ENCODE assay signal across 9 mouse cellular contexts in the genomic region with DNA sequence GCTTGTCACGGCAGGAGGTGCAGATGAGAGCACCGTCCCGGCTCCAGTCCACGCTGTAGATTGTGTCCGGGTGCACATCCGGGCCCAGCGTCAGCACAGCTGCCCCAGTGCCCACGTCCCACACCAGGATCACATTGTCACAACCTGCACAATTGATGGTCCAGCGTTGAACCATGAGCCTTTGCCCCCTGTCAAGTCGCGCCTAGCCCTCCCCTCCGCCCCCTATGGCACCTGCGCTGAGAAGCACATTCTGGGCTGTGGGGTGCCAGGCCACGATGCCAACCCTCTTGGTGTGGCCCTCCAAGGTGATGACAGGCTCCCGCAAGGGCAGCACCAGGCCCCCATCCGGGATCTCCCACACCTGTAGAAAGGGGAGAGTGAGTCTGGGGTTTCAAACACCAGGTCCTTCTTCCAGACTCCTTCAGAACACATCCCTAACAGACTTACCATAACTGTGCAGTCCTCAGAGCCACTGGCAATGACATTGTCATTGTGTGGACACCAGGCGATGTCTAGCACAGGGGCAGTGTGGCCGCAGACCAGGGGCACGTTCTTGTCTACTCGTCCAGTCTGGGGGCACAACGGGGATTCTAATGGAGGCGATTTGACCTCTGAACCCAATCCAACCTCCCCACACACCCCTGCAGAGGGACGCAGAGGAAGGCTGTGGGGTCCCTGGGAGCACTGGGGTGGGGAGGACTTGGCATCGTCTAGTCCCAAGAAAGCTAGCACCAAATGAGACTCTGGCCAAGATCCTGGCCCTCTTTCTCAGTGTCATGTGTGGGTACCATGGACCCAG. TPM values are rescaled to one million over a fixed set of nuclear protein-coding genes. Genes with fewer than 3 reads are reported as not detected.
DNase-seq lines count a peak whose midpoint lies in the region; ATAC-seq and TF ChIP-seq lines count a peak whose summit lies in the region.
"Had no signal": no experiment of that assay in that cellular context is flagged by ENCODE, and none has a peak within 500 bp of the region (broad histone marks: within the 10 kb centered on the region; RNA-seq: fewer than 3 reads in every experiment).

No protein-coding gene starts in this region.

- no peak overlapping the region for H3K4me3 ChIP-seq in heart, embryonic 11.5 days (ENCODE audit: low read depth, low read length)
- H3K4me3 ChIP-seq in bone marrow macrophage, adult 2 months (ENCODE audit: insufficient read depth, low read length), result peak overlapping the region; percentile 85
- H3K4me3 ChIP-seq in hindbrain, embryonic 11.5 days (ENCODE audit: low read depth, low read length), result no peak overlapping the region
- peak overlapping the region; percentile 10; the same call in 1 of the 2 replicates for H3K4me3 ChIP-seq in midbrain, embryonic 13.5 days (replicated peaks)
- H3K4me3 ChIP-seq: erythroblast, embryonic 14.5 days had no signal

- intact Hi-C loops in left cerebral cortex, postnatal 36 days (cut with DNase I), result loop anchor here (5.0 kb wide), 3 partner anchors 61 to 96 kb away; a partner anchor contains a TSS

- H3K4me2 ChIP-seq in heart, embryonic 11.5 days, result peak overlapping the region; percentile 52
- peak overlapping the region; percentile 9 for H3K4me2 ChIP-seq in hindbrain, embryonic 11.5 days (replicated peaks; ENCODE audit: low read depth, low read length)
- H3K4me2 ChIP-seq in midbrain, embryonic 13.5 days (replicated peaks), result peak overlapping the region; percentile 30

- no peak for TF ChIP-seq POLR2A in bone marrow macrophage, adult 2 months (IDR thresholded peaks at IDR 0.05; ENCODE audit: borderline replicate concordance, low read depth, low read length)

- peaks cover 17% of the 10 kb centered on the region for H3K4me1 ChIP-seq in heart, embryonic 11.5 days (ENCODE audit: control insufficient read depth, insufficient read depth, low read length)
- peaks cover 31% of the 10 kb centered on the region for H3K4me1 ChIP-seq in bone marrow macrophage, adult 2 months (ENCODE audit: control insufficient read depth, insufficient read depth, low read length)
- peaks cover 14% of the 10 kb centered on the region for H3K4me1 ChIP-seq in hindbrain, embryonic 11.5 days (replicated peaks; ENCODE audit: control insufficient read depth, insufficient read depth, low read length)
- H3K4me1 ChIP-seq in midbrain, embryonic 13.5 days (replicated peaks), result peaks cover 61% of the 10 kb centered on the region

- H3K9ac ChIP-seq in heart, embryonic 11.5 days (ENCODE audit: low read depth, low read length), result no peak overlapping the region
- H3K9ac ChIP-seq in hindbrain, embryonic 11.5 days (ENCODE audit: low read depth, low read length), result peak overlapping the region; percentile 37; the same call in 1 of the 2 replicates
- H3K9ac ChIP-seq in midbrain, embryonic 13.5 days (replicated peaks), result peak overlapping the region; percentile 36; the same call in 1 of the 2 replicates

- 0 out of 2 replicates have a peak, but pooled peaks have one; percentile 9 for TF ChIP-seq CTCF in bone marrow macrophage, adult 2 months (IDR thresholded peaks at IDR 0.05; ENCODE audit: low read depth, low read length)

- H3K36me3 ChIP-seq in heart, embryonic 11.5 days (ENCODE audit: control insufficient read depth, insufficient read depth, low read length), result no peaks in the 10 kb centered on the region
- no peaks in the 10 kb centered on the region for H3K36me3 ChIP-seq in hindbrain, embryonic 11.5 days (ENCODE audit: control insufficient read depth, insufficient read depth, low read length)
- peaks cover 26% of the 10 kb centered on the region for H3K36me3 ChIP-seq in midbrain, embryonic 13.5 days

- H3K27me3 ChIP-seq in heart, embryonic 11.5 days (ENCODE audit: control insufficient read depth, insufficient read depth, low read length), result peaks cover 41% of the 10 kb centered on the region
- no peaks in the 10 kb centered on the region for H3K27me3 ChIP-seq in hindbrain, embryonic 11.5 days (ENCODE audit: control insufficient read depth, insufficient read depth, low read length)
- H3K27me3 ChIP-seq in midbrain, embryonic 13.5 days, result peaks cover 7% of the 10 kb centered on the region; the same call in 1 of the 2 replicates

- ATAC-seq in heart, embryonic 11.5 days (replicated peaks; ENCODE audit: insufficient number of reproducible peaks, low FRiP score, low TSS enrichment), result no peak
- ATAC-seq in hindbrain, embryonic 11.5 days (ENCODE audit: low FRiP score), result no peak
- ATAC-seq in midbrain, embryonic 13.5 days, result no peak
- ATAC-seq in granulocyte monocyte progenitor cell, adult 5-6 weeks (replicated peaks; ENCODE audit: poor library complexity, severe bottlenecking), result no peak
- no peak for ATAC-seq in megakaryocyte progenitor cell, adult 5-6 weeks (replicated peaks; ENCODE audit: poor library complexity)

- H3K9me3 ChIP-seq in heart, embryonic 11.5 days (replicated peaks; ENCODE audit: control insufficient read depth, low read length), result no peaks in the 10 kb centered on the region
- H3K9me3 ChIP-seq in hindbrain, embryonic 11.5 days (ENCODE audit: control insufficient read depth, low read length), result no peaks in the 10 kb centered on the region
- H3K9me3 ChIP-seq in midbrain, embryonic 13.5 days, result no peaks in the 10 kb centered on the region

- DNase-seq in heart, adult 9 months (ENCODE audit: low spot score in 2 of 2), result no peak
- DNase-seq in hindbrain, embryonic 11.5 days (ENCODE audit: low spot score), result no peak
- no peak for DNase-seq in left cerebral cortex, postnatal 36 days (ENCODE audit: low spot score in 2 of 2)

- H3K27ac ChIP-seq in heart, embryonic 11.5 days (ENCODE audit: low read depth, low read length), result no peak overlapping the region
- peak overlapping the region; percentile 92 for H3K27ac ChIP-seq in bone marrow macrophage, adult 2 months (ENCODE audit: insufficient read depth, low read depth, low read length)
- no peak overlapping the region for H3K27ac ChIP-seq in hindbrain, embryonic 11.5 days (ENCODE audit: low read depth, low read length)
- no peak overlapping the region for H3K27ac ChIP-seq in midbrain, embryonic 13.5 days

- WGBS in heart, embryonic 11.5 days (ENCODE audit: insufficient replicate concordance), result 55% methylated on average over 24 of the region's 24 CpGs
- WGBS in hindbrain, embryonic 11.5 days, result 56% methylated on average over 24 of the region's 24 CpGs
- WGBS in midbrain, embryonic 13.5 days, result 60% methylated on average over 24 of the region's 24 CpGs

RNA-seq across cellular contexts. Expression of a gene that starts 5.8 kb away (rescaled TPM):
- polyA plus RNA-seq in heart, embryonic 11.5 days (2014; fragmentation: Nextera tagmentation; extraction: Ambion mirVana), result 13.1 and 13.8 TPM in 2 replicates
- polyA plus RNA-seq in bone marrow macrophage, adult 2 months (2012; ENCODE audit: insufficient read depth, insufficient read length, missing spikeins), result 622 and 668 TPM in 2 replicates
- 45.3 and 47.8 TPM in 2 replicates for polyA plus RNA-seq in hindbrain, embryonic 11.5 days (2014; fragmentation: Nextera tagmentation; extraction: Ambion mirVana)
- 96.3 and 101 TPM in 2 replicates for polyA plus RNA-seq in midbrain, embryonic 13.5 days (2015; fragmentation: Nextera tagmentation; extraction: Ambion mirVana)
- 497 and 510 TPM in 2 replicates for total RNA-seq in granulocyte monocyte progenitor cell, adult 5-6 weeks (2014; fragmentation: Nextera tagmentation)
- total RNA-seq in granulocyte monocyte progenitor cell, adult 5-6 weeks (2017), result 409 and 441 TPM in 2 replicates
- total RNA-seq in megakaryocyte progenitor cell, adult 5-6 weeks (2015), result 259 and 365 TPM in 2 replicates
- 366 and 525 TPM in 2 replicates for total RNA-seq in megakaryocyte progenitor cell, adult 5-6 weeks (2017)
- total RNA-seq in left cerebral cortex, postnatal 36 days (2021), result 100 to 1,000 TPM; 159 to 176 TPM

RNA-seq across cellular contexts. Expression of a gene that starts 6.2 kb away (rescaled TPM):
- polyA plus RNA-seq in heart, embryonic 11.5 days (2014; fragmentation: Nextera tagmentation; extraction: Ambion mirVana), result 6.1 and 6.7 TPM in 2 replicates
- 8.4 and 11.6 TPM in 2 replicates for polyA plus RNA-seq in bone marrow macrophage, adult 2 months (2012; ENCODE audit: insufficient read depth, insufficient read length, missing spikeins)
- polyA plus RNA-seq in hindbrain, embryonic 11.5 days (2014; fragmentation: Nextera tagmentation; extraction: Ambion mirVana), result 9.8 and 10.7 TPM in 2 replicates
- polyA plus RNA-seq in midbrain, embryonic 13.5 days (2015; fragmentation: Nextera tagmentation; extraction: Ambion mirVana), result 21.0 and 21.1 TPM in 2 replicates
- total RNA-seq in granulocyte monocyte progenitor cell, adult 5-6 weeks (2014; fragmentation: Nextera tagmentation), result 9.3 and 13.3 TPM in 2 replicates
- 5.4 and 6.3 TPM in 2 replicates for total RNA-seq in granulocyte monocyte progenitor cell, adult 5-6 weeks (2017)
- total RNA-seq in megakaryocyte progenitor cell, adult 5-6 weeks (2015), result 4.2 and 4.8 TPM in 2 replicates
- total RNA-seq in megakaryocyte progenitor cell, adult 5-6 weeks (2017), result 4.6 and 4.7 TPM in 2 replicates
- total RNA-seq in left cerebral cortex, postnatal 36 days (2021), result 10 to 100 TPM; 17.6 to 20.3 TPM

RNA-seq across cellular contexts. Expression of a gene that starts 6.6 kb away (rescaled TPM):
- polyA plus RNA-seq in heart, embryonic 11.5 days (2014; fragmentation: Nextera tagmentation; extraction: Ambion mirVana), result 120 and 126 TPM in 2 replicates
- 62.1 and 63.7 TPM in 2 replicates for polyA plus RNA-seq in bone marrow macrophage, adult 2 months (2012; ENCODE audit: insufficient read depth, insufficient read length, missing spikeins)
- polyA plus RNA-seq in hindbrain, embryonic 11.5 days (2014; fragmentation: Nextera tagmentation; extraction: Ambion mirVana), result 164 and 176 TPM in 2 replicates
- 141 and 158 TPM in 2 replicates for polyA plus RNA-seq in midbrain, embryonic 13.5 days (2015; fragmentation: Nextera tagmentation; extraction: Ambion mirVana)
- total RNA-seq in granulocyte monocyte progenitor cell, adult 5-6 weeks (2014; fragmentation: Nextera tagmentation), result 151 and 195 TPM in 2 replicates
- total RNA-seq in granulocyte monocyte progenitor cell, adult 5-6 weeks (2017), result 135 and 158 TPM in 2 replicates
- total RNA-seq in megakaryocyte progenitor cell, adult 5-6 weeks (2015), result 89.8 and 95.2 TPM in 2 replicates
- 168 and 218 TPM in 2 replicates for total RNA-seq in megakaryocyte progenitor cell, adult 5-6 weeks (2017)
- 100 to 1,000 TPM in 1 of 2 experiments, 10 to 100 TPM in 1; 85.8 to 109 TPM for total RNA-seq in left cerebral cortex, postnatal 36 days (2021)

RNA-seq across cellular contexts. Expression of a gene that starts 25.5 kb away (rescaled TPM):
- 2.4 and 2.5 TPM in 2 replicates for polyA plus RNA-seq in heart, embryonic 11.5 days (2014; fragmentation: Nextera tagmentation; extraction: Ambion mirVana)
- polyA plus RNA-seq in bone marrow macrophage, adult 2 months (2012; ENCODE audit: insufficient read depth, insufficient read length, missing spikeins), result 42.3 and 56.8 TPM in 2 replicates
- 0.25 and 0.52 TPM in 2 replicates for polyA plus RNA-seq in hindbrain, embryonic 11.5 days (2014; fragmentation: Nextera tagmentation; extraction: Ambion mirVana)
- polyA plus RNA-seq in midbrain, embryonic 13.5 days (2015; fragmentation: Nextera tagmentation; extraction: Ambion mirVana), result 0.93 and 1.9 TPM in 2 replicates
- 0.85 TPM in 1 of 2 replicates, not detected in the other for total RNA-seq in granulocyte monocyte progenitor cell, adult 5-6 weeks (2014; fragmentation: Nextera tagmentation)
- 0.56 and 1.6 TPM in 2 replicates for total RNA-seq in granulocyte monocyte progenitor cell, adult 5-6 weeks (2017)
- 1.7 and 3.2 TPM in 2 replicates for total RNA-seq in megakaryocyte progenitor cell, adult 5-6 weeks (2015)
- 1.0 and 3.6 TPM in 2 replicates for total RNA-seq in megakaryocyte progenitor cell, adult 5-6 weeks (2017)
- total RNA-seq in left cerebral cortex, postnatal 36 days (2021), result 10 to 100 TPM in 1 of 2 experiments, 1 to 10 TPM in 1; 9.6 to 15.9 TPM
- polyA plus RNA-seq: erythroblast, embryonic 14.5 days had no signal

RNA-seq across cellular contexts. Expression of a gene that starts 52.6 kb away (rescaled TPM):
- 24.7 and 28.9 TPM in 2 replicates for polyA plus RNA-seq in heart, embryonic 11.5 days (2014; fragmentation: Nextera tagmentation; extraction: Ambion mirVana)
- polyA plus RNA-seq in bone marrow macrophage, adult 2 months (2012; ENCODE audit: insufficient read depth, insufficient read length, missing spikeins), result 28.6 and 31.7 TPM in 2 replicates
- polyA plus RNA-seq in hindbrain, embryonic 11.5 days (2014; fragmentation: Nextera tagmentation; extraction: Ambion mirVana), result 44.8 and 49.3 TPM in 2 replicates
- polyA plus RNA-seq in midbrain, embryonic 13.5 days (2015; fragmentation: Nextera tagmentation; extraction: Ambion mirVana), result 54.5 and 57.0 TPM in 2 replicates
- total RNA-seq in granulocyte monocyte progenitor cell, adult 5-6 weeks (2014; fragmentation: Nextera tagmentation), result 129 and 133 TPM in 2 replicates
- total RNA-seq in granulocyte monocyte progenitor cell, adult 5-6 weeks (2017), result 53.3 and 79.1 TPM in 2 replicates
- 65.7 and 74.6 TPM in 2 replicates for total RNA-seq in megakaryocyte progenitor cell, adult 5-6 weeks (2015)
- total RNA-seq in megakaryocyte progenitor cell, adult 5-6 weeks (2017), result 40.1 and 52.5 TPM in 2 replicates
- total RNA-seq in left cerebral cortex, postnatal 36 days (2021), result 10 to 100 TPM; 27.2 to 38.4 TPM

Comparison
In these comparisons a context has a peak if more than half of its experiments do, and no peak if none do; other contexts are left out.
1. H3K4me3 ChIP-seq: peak in bone marrow macrophage, adult 2 months (single experiment) and midbrain, embryonic 13.5 days (single experiment); none in heart, embryonic 11.5 days (single experiment) and hindbrain, embryonic 11.5 days (single experiment).
2. Peak in every context shown above with its lines, with median percentiles within 50 percentile points of each other: H3K4me2 ChIP-seq.